Mouse (Mus musculus) brain, embryonic 14.5 days (tissue): Measurements from ENCODE around the gene Deaf1.

Experiments used
- CTCF ChIP-seq: fragments of 200-500 bp; IDR thresholded peaks from 2 replicates; pipeline ENCODE4 v1.5.1; 2012; ENCODE audit warnings: inconsistent platforms, mild to moderate bottlenecking, moderate library complexity, borderline replicate concordance; ENCODE audit not compliant: insufficient read depth, insufficient read length; ENCODE audit errors: extremely low read depth
- POLR2A ChIP-seq: fragments of 200-500 bp; IDR thresholded peaks from 2 replicates; pipeline ENCODE4 v1.6.1; 2012; ENCODE audit warnings: mild to moderate bottlenecking, inconsistent platforms, borderline replicate concordance; ENCODE audit not compliant: poor library complexity, insufficient read depth, insufficient read length, severe bottlenecking; ENCODE audit errors: extremely low read depth

GRCm38 (mm10) chr7:141355051-141355450 lies 27.6 kb upstream of the Deaf1 start:
- TF ChIP-seq CTCF (no peak), POLR2A (no peak)
